Mouse (Mus musculus): ENCODE measurements at regions not wholly inside any gene's neighbourhood (a gene's known extent, or its start where the extent isn't known, plus 50 kb on each side); places are given as distances from the start of the nearest gene placed in this dataset.

GRCm38 (mm10) chr14:72817764-72818163 lies 108.0 kb upstream of the Fndc3a start:
- no peaks in the 10 kb centered on the region for H3K4me1 ChIP-seq (ENCODE audit: control insufficient read depth, insufficient read depth, insufficient read length, low read length)
- no peak for TF ChIP-seq CTCF (IDR thresholded peaks at IDR 0.05; ENCODE audit: extremely low read depth, insufficient read length, insufficient replicate concordance, low read depth, low read length)
- TF ChIP-seq POLR2A (IDR thresholded peaks at IDR 0.05; ENCODE audit: low read depth, low read length): no peak
- 88% methylated on average over 5 of the region's 5 CpGs for WGBS
- H3K36me3 ChIP-seq (ENCODE audit: control insufficient read depth, insufficient read depth, low read length): no peaks in the 10 kb centered on the region
- H3K27me3 ChIP-seq (ENCODE audit: control insufficient read depth, insufficient read depth, low read length): no peaks in the 10 kb centered on the region
- no peak overlapping the region for H3K4me3 ChIP-seq (ENCODE audit: low read depth, low read length)
- no peak overlapping the region for H3K27ac ChIP-seq (ENCODE audit: insufficient read depth, low read depth, low read length)

DNA sequence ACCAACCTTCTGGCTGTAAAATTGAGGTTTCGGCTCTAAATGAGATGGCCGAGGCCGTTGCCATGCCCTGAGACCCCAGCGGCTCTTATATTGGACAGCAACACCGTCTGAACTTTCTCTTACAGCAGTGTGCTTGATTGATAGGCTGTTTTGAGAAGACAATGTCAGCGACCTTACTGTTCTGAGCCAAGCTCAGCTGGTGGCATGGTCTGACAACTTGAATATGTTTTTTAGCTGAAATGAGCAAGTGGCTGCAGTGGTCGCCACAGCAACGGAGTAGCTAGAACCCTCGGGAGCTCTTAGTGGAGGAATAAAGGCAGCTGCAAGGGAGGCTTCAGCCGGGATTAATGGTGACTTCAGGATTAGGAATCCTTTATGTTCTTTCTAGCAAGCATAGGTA lies 107.0 kb upstream of the Fndc3a start:
- 65% methylated on average over 10 of the region's 10 CpGs for WGBS
- Histone ChIP-seq H3K27me3 (ENCODE audit: control insufficient read depth, insufficient read depth, low read length) (no peaks in the 10 kb centered on the region), H3K4me3 (ENCODE audit: low read depth, low read length) (no peak overlapping the region)

GRCm38 (mm10) chr14:72809138-72809537 lies 99.3 kb upstream of the Fndc3a start:
- WGBS: 79% methylated on average over 2 of the region's 2 CpGs
- Histone ChIP-seq H3K4me3 (ENCODE audit: low read depth, low read length) (no peak overlapping the region), H3K4me1 (ENCODE audit: control insufficient read depth, insufficient read depth, insufficient read length, low read length) (no peaks in the 10 kb centered on the region), H3K27me3 (ENCODE audit: control insufficient read depth, insufficient read depth, low read length) (no peaks in the 10 kb centered on the region), H3K27ac (ENCODE audit: insufficient read depth, low read depth, low read length) (no peak overlapping the region), H3K36me3 (ENCODE audit: control insufficient read depth, insufficient read depth, low read length) (no peaks in the 10 kb centered on the region)
- no peak for TF ChIP-seq CTCF (IDR thresholded peaks at IDR 0.05; ENCODE audit: extremely low read depth, insufficient read length, insufficient replicate concordance, low read depth, low read length)
- no peak for TF ChIP-seq POLR2A (IDR thresholded peaks at IDR 0.05; ENCODE audit: low read depth, low read length)

More for the DNA sequence above, 107.0 kb upstream of the Fndc3a start:
- no peaks in the 10 kb centered on the region for H3K4me1 ChIP-seq (ENCODE audit: control insufficient read depth, insufficient read depth, insufficient read length, low read length)
- H3K36me3 ChIP-seq (ENCODE audit: control insufficient read depth, insufficient read depth, low read length): no peaks in the 10 kb centered on the region
- no peak overlapping the region for H3K27ac ChIP-seq (ENCODE audit: insufficient read depth, low read depth, low read length)
- TF ChIP-seq POLR2A (IDR thresholded peaks at IDR 0.05; ENCODE audit: low read depth, low read length) (no peak), CTCF (IDR thresholded peaks at IDR 0.05; ENCODE audit: extremely low read depth, insufficient read length, insufficient replicate concordance, low read depth, low read length) (no peak)

DNA sequence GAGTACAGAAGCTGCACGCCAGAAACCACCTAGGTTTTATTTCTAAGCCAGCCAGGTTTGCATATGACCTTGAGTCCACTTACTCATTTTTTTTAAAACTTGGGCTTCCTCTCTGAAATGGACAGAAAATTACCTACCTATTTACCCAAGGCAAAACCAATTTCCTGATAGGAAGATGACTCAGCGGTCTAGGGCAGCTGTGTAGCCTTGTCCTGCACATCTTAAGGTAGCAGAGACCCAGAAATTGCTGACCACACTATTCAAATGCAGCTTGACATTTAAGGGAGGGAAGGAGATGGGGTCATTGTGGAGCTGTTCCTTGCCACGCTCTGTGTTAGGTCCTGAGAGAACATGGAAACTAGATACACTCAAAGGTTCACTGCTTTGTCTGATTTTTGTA lies 98.1 kb upstream of the Fndc3a start:
- no peaks in the 10 kb centered on the region for H3K27me3 ChIP-seq (ENCODE audit: control insufficient read depth, insufficient read depth, low read length)
- H3K36me3 ChIP-seq (ENCODE audit: control insufficient read depth, insufficient read depth, low read length): no peaks in the 10 kb centered on the region
- 59% methylated on average over 3 of the region's 3 CpGs for WGBS
- H3K4me1 ChIP-seq (ENCODE audit: control insufficient read depth, insufficient read depth, insufficient read length, low read length): no peaks in the 10 kb centered on the region
- H3K4me3 ChIP-seq (ENCODE audit: low read depth, low read length): no peak overlapping the region
- H3K27ac ChIP-seq (ENCODE audit: insufficient read depth, low read depth, low read length): no peak overlapping the region
- TF ChIP-seq CTCF (IDR thresholded peaks at IDR 0.05; ENCODE audit: extremely low read depth, insufficient read length, insufficient replicate concordance, low read depth, low read length) (no peak), POLR2A (IDR thresholded peaks at IDR 0.05; ENCODE audit: low read depth, low read length) (no peak)

- Histone ChIP-seq H3K27ac (ENCODE audit: insufficient read depth, low read depth, low read length) (no peak overlapping the region), H3K36me3 (ENCODE audit: control insufficient read depth, insufficient read depth, low read length) (no peaks in the 10 kb centered on the region), H3K27me3 (ENCODE audit: control insufficient read depth, insufficient read depth, low read length) (no peaks in the 10 kb centered on the region), H3K4me1 (ENCODE audit: control insufficient read depth, insufficient read depth, insufficient read length, low read length) (no peaks in the 10 kb centered on the region), H3K4me3 (ENCODE audit: low read depth, low read length) (no peak overlapping the region)
- TF ChIP-seq POLR2A (IDR thresholded peaks at IDR 0.05; ENCODE audit: low read depth, low read length) (no peak), CTCF (IDR thresholded peaks at IDR 0.05; ENCODE audit: extremely low read depth, insufficient read length, insufficient replicate concordance, low read depth, low read length) (no peak)
- WGBS: 68% methylated on average over 7 of the region's 7 CpGs
These were observed 97.5 kb upstream of the Fndc3a start for GRCm38 (mm10) chr14:72807286-72807685.

GRCm38 (mm10) chr14:72806598-72806997 lies 96.8 kb upstream of the Fndc3a start:
- H3K4me3 ChIP-seq (ENCODE audit: low read depth, low read length): no peak overlapping the region
- TF ChIP-seq POLR2A (IDR thresholded peaks at IDR 0.05; ENCODE audit: low read depth, low read length) (no peak), CTCF (IDR thresholded peaks at IDR 0.05; ENCODE audit: extremely low read depth, insufficient read length, insufficient replicate concordance, low read depth, low read length) (no peak)
- no peaks in the 10 kb centered on the region for H3K4me1 ChIP-seq (ENCODE audit: control insufficient read depth, insufficient read depth, insufficient read length, low read length)
- H3K27ac ChIP-seq (ENCODE audit: insufficient read depth, low read depth, low read length): no peak overlapping the region
- 94% methylated on average over 6 of the region's 6 CpGs for WGBS
- no peaks in the 10 kb centered on the region for H3K36me3 ChIP-seq (ENCODE audit: control insufficient read depth, insufficient read depth, low read length)
- no peaks in the 10 kb centered on the region for H3K27me3 ChIP-seq (ENCODE audit: control insufficient read depth, insufficient read depth, low read length)

DNA sequence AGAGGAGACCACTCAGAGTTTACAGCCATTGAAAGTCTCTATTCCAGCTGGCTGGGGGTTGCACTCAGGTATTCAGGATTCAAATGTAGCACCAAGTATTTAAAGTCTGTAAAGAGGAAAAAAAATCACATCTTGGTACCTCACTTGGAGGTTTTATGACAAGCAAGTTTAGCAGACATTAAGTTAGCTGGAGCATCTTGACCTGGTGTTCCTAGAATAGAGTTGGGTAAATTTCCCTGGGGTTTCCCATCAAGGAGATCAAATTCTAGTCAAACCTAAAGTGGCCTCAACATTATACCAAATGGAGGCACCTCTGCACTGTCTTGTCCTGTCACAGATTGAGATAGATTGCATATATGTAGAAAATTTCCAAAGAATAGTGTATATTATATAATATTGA lies 93.8 kb upstream of the Fndc3a start:
- no peak for TF ChIP-seq CTCF (IDR thresholded peaks at IDR 0.05; ENCODE audit: extremely low read depth, insufficient read length, insufficient replicate concordance, low read depth, low read length)
- no peak for TF ChIP-seq POLR2A (IDR thresholded peaks at IDR 0.05; ENCODE audit: low read depth, low read length)

GRCm38 (mm10) chr14:72790654-72791053 lies 80.9 kb upstream of the Fndc3a start:
- TF ChIP-seq POLR2A (IDR thresholded peaks at IDR 0.05; ENCODE audit: low read depth, low read length): no peak
- TF ChIP-seq CTCF (IDR thresholded peaks at IDR 0.05; ENCODE audit: extremely low read depth, insufficient read length, insufficient replicate concordance, low read depth, low read length): no peak
- WGBS: 73% methylated on average over 3 of the region's 3 CpGs
- Histone ChIP-seq H3K36me3 (ENCODE audit: control insufficient read depth, insufficient read depth, low read length) (no peaks in the 10 kb centered on the region), H3K4me3 (ENCODE audit: low read depth, low read length) (no peak overlapping the region), H3K27me3 (ENCODE audit: control insufficient read depth, insufficient read depth, low read length) (no peaks in the 10 kb centered on the region), H3K27ac (ENCODE audit: insufficient read depth, low read depth, low read length) (no peak overlapping the region), H3K4me1 (ENCODE audit: control insufficient read depth, insufficient read depth, insufficient read length, low read length) (no peaks in the 10 kb centered on the region)

More for the DNA sequence above, 93.8 kb upstream of the Fndc3a start:
- Histone ChIP-seq H3K4me1 (ENCODE audit: control insufficient read depth, insufficient read depth, insufficient read length, low read length) (no peaks in the 10 kb centered on the region), H3K4me3 (ENCODE audit: low read depth, low read length) (no peak overlapping the region), H3K36me3 (ENCODE audit: control insufficient read depth, insufficient read depth, low read length) (no peaks in the 10 kb centered on the region), H3K27me3 (ENCODE audit: control insufficient read depth, insufficient read depth, low read length) (no peaks in the 10 kb centered on the region), H3K27ac (ENCODE audit: insufficient read depth, low read depth, low read length) (no peak overlapping the region)

All from small intestine, adult 2 months (tissue).